Mouse (Mus musculus) E14TG2a.4 (cell line): ENCODE data around the gene Wwox.
A peak's percentile ranks its signal among the peaks of the same experiment; 100 is the strongest.

Experiments
- CTCF ChIP-seq: conservative IDR thresholded peaks from 2 replicates; pipeline ENCODE4 v1.5.1; 2014; ENCODE audit warnings: low read length
- POU5F1 ChIP-seq: IDR thresholded peaks from 2 replicates; pipeline ENCODE4 v1.6.1; 2014; ENCODE audit warnings: low read length, borderline replicate concordance

GRCm38 (mm10) chr8:114770856-114771776 lies 331.7 kb downstream of the Wwox start:
- no peak for TF ChIP-seq POU5F1
- TF ChIP-seq CTCF: peak; percentile 67
